Mouse (Mus musculus) hindbrain, embryonic 16.5 days (tissue): ENCODE data around the gene Cyb5b. TPM values are rescaled to one million over a fixed set of nuclear protein-coding genes. Genes with fewer than 3 reads are reported as not detected.

Source experiments
- ATAC-seq: fragments of 200-750 bp; cut with Nextera tagmentation; 2 replicates; pipeline ENCODE4 v1.8.0; 2017; ENCODE audit warnings: moderate TSS enrichment, moderate library complexity
- H3K27ac ChIP-seq: fragments of 300-500 bp; sonication (generic); 2 replicates; pipeline ENCODE4 v1.5.1; 2014; ENCODE audit warnings: low read depth, mild to moderate bottlenecking, control low read depth, low read length, moderate library complexity
- H3K27me3 ChIP-seq: fragments of 300-500 bp; sonication (generic); replicated peaks from 2 replicates; pipeline ENCODE4 v1.6.1; 2014; ENCODE audit warnings: low read length; ENCODE audit not compliant: control insufficient read depth, insufficient read depth
- H3K36me3 ChIP-seq: fragments of 300-500 bp; sonication (generic); 2 replicates; pipeline ENCODE4 v1.6.1; 2014; ENCODE audit warnings: mild to moderate bottlenecking, low read length, moderate library complexity, mixed read lengths; ENCODE audit not compliant: control insufficient read depth, insufficient read depth
- H3K4me1 ChIP-seq: fragments of 300-500 bp; sonication (generic); 2 replicates; pipeline ENCODE4 v1.6.1; 2014; ENCODE audit warnings: low read depth, low read length; ENCODE audit not compliant: control insufficient read depth, insufficient read depth
- H3K4me2 ChIP-seq: fragments of 300-500 bp; sonication (generic); 2 replicates; pipeline ENCODE4 v1.6.1; 2014; ENCODE audit warnings: mild to moderate bottlenecking, low read length, control low read depth, moderate library complexity
- H3K4me3 ChIP-seq: fragments of 300-500 bp; sonication (generic); 2 replicates; pipeline ENCODE4 v1.5.1; 2014; ENCODE audit warnings: mild to moderate bottlenecking, low read length, control low read depth, moderate library complexity
- H3K9ac ChIP-seq: fragments of 300-500 bp; sonication (generic); 2 replicates; pipeline ENCODE4 v1.6.1; 2014; ENCODE audit warnings: low read depth, mild to moderate bottlenecking, control low read depth, low read length, moderate library complexity
- H3K9me3 ChIP-seq: fragments of 300-500 bp; sonication (generic); 2 replicates; pipeline ENCODE4 v1.6.1; 2014; ENCODE audit warnings: mild to moderate bottlenecking, low read length, moderate library complexity; ENCODE audit not compliant: control insufficient read depth
- WGBS: fragments of 180-500 bp; shearing (Covaris S2); extraction: QIAGEN DNeasy Blood & Tissue Kit; methylation state at CpG from one replicate; pipeline ENCODE4 v1.1.7; 2014; 5-methylcytosine and 5-hydroxymethylcytosine counted together
- polyA plus RNA-seq: library from polyadenylated mRNA; unstranded; fragments of >200 nt; fragmentation: Nextera tagmentation; extraction: Ambion mirVana; gene quantifications from 2 replicates; pipeline ENCODE4 v1.2.1, GENCODE M21; 2015

Gene Cyb5b
- polyA plus RNA-seq, 1 experiment from 2014 or later: 98.8 TPM

GRCm38 (mm10) chr8:107139704-107140470, 10.6 kb upstream of the Cyb5b start:
- Histone ChIP-seq H3K4me3 (no peak overlapping the region), H3K36me3 (no peaks in the 10 kb centered on the region), H3K4me2 (no peak overlapping the region), H3K27ac (no peak overlapping the region), H3K27me3 (no peaks in the 10 kb centered on the region), H3K9ac (no peak overlapping the region), H3K4me1 (no peaks in the 10 kb centered on the region), H3K9me3 (no peaks in the 10 kb centered on the region)
- ATAC-seq: no peak
- WGBS: 37% methylated on average over 13 of the region's 13 CpGs

- WGBS: 89% methylated on average over 4 of the region's 4 CpGs
- Histone ChIP-seq H3K4me3 (no peak overlapping the region), H3K4me1 (no peaks in the 10 kb centered on the region), H3K36me3 (no peaks in the 10 kb centered on the region), H3K27me3 (no peaks in the 10 kb centered on the region), H3K9me3 (no peaks in the 10 kb centered on the region), H3K27ac (no peak overlapping the region), H3K9ac (no peak overlapping the region), H3K4me2 (no peak overlapping the region)
- ATAC-seq: no peak
Observed at GRCm38 (mm10) chr8:107142539-107142938, 7.9 kb upstream of the Cyb5b start.

- Histone ChIP-seq H3K36me3 (no peaks in the 10 kb centered on the region), H3K4me2 (no peak overlapping the region), H3K27ac (no peak overlapping the region), H3K9ac (no peak overlapping the region), H3K27me3 (no peaks in the 10 kb centered on the region), H3K4me1 (no peaks in the 10 kb centered on the region), H3K9me3 (no peaks in the 10 kb centered on the region), H3K4me3 (no peak overlapping the region)
- ATAC-seq: no peak
- 49% methylated on average over 4 of the region's 4 CpGs for WGBS
Observed at GRCm38 (mm10) chr8:107143501-107143900, 6.9 kb upstream of the Cyb5b start.

- H3K9me3 ChIP-seq: no peaks in the 10 kb centered on the region
- H3K27ac ChIP-seq: no peak overlapping the region
- ATAC-seq: no peak
- no peak overlapping the region for H3K9ac ChIP-seq
- H3K4me3 ChIP-seq: no peak overlapping the region
- H3K27me3 ChIP-seq: no peaks in the 10 kb centered on the region
- no peak overlapping the region for H3K4me2 ChIP-seq
- no peaks in the 10 kb centered on the region for H3K36me3 ChIP-seq
- peaks cover 6% of the 10 kb centered on the region for H3K4me1 ChIP-seq
Observed at GRCm38 (mm10) chr8:107146186-107146585, 4.3 kb upstream of the Cyb5b start.

GRCm38 (mm10) chr8:107148802-107149201, 1.6 kb upstream of the Cyb5b start:
- H3K4me2 ChIP-seq: no peak overlapping the region
- no peak overlapping the region for H3K9ac ChIP-seq
- H3K9me3 ChIP-seq: no peaks in the 10 kb centered on the region
- ATAC-seq: no peak
- no peak overlapping the region for H3K27ac ChIP-seq
- 87% methylated on average over 5 of the region's 5 CpGs for WGBS
- H3K4me3 ChIP-seq: no peak overlapping the region
- H3K4me1 ChIP-seq: peaks cover 11% of the 10 kb centered on the region
- no peaks in the 10 kb centered on the region for H3K27me3 ChIP-seq
- H3K36me3 ChIP-seq: peaks cover 8% of the 10 kb centered on the region

GRCm38 (mm10) chr8:107150057-107150403, 410 bp upstream of the Cyb5b start:
- no peak; the same call in 1 of the 2 replicates for ATAC-seq

GRCm38 (mm10) chr8:107151212-107151920, 926 bp downstream of the Cyb5b start:
- peak overlapping the region; percentile 83 for H3K9ac ChIP-seq
- peak overlapping the region; percentile 78 for H3K4me3 ChIP-seq
- WGBS: 76% methylated on average over 7 of the region's 7 CpGs
- H3K36me3 ChIP-seq: peaks cover 17% of the 10 kb centered on the region
- peak overlapping the region; percentile 70 for H3K4me2 ChIP-seq
- no peaks in the 10 kb centered on the region for H3K27me3 ChIP-seq
- H3K9me3 ChIP-seq: no peaks in the 10 kb centered on the region
- peaks cover 11% of the 10 kb centered on the region for H3K4me1 ChIP-seq
- no peak for ATAC-seq
- no peak overlapping the region for H3K27ac ChIP-seq

More at GRCm38 (mm10) chr8:107150057-107150403, 410 bp upstream of the Cyb5b start:
- peak overlapping the region; percentile 80 for H3K27ac ChIP-seq
- peaks cover 11% of the 10 kb centered on the region for H3K36me3 ChIP-seq
- peak overlapping the region; percentile 83 for H3K9ac ChIP-seq
- no peaks in the 10 kb centered on the region for H3K27me3 ChIP-seq
- peak overlapping the region; percentile 78 for H3K4me3 ChIP-seq
- peak overlapping the region; percentile 70 for H3K4me2 ChIP-seq
- peaks cover 11% of the 10 kb centered on the region for H3K4me1 ChIP-seq
- WGBS: 26% methylated on average over 6 of the region's 6 CpGs
- no peaks in the 10 kb centered on the region for H3K9me3 ChIP-seq

GRCm38 (mm10) chr8:107153326-107154210, 3.1 kb downstream of the Cyb5b start:
- Histone ChIP-seq H3K4me3 (no peak overlapping the region), H3K9ac (no peak overlapping the region), H3K36me3 (peaks cover 17% of the 10 kb centered on the region), H3K27ac (no peak overlapping the region), H3K9me3 (no peaks in the 10 kb centered on the region), H3K27me3 (no peaks in the 10 kb centered on the region), H3K4me1 (peaks cover 11% of the 10 kb centered on the region), H3K4me2 (no peak overlapping the region)
- 92% methylated on average over 14 of the region's 14 CpGs for WGBS
- ATAC-seq: no peak

GRCm38 (mm10) chr8:107156816-107157215, 6.4 kb downstream of the Cyb5b start:
- Histone ChIP-seq H3K9me3 (no peaks in the 10 kb centered on the region), H3K4me2 (no peak overlapping the region), H3K4me3 (no peak overlapping the region), H3K4me1 (no peaks in the 10 kb centered on the region; the same call in 1 of the 2 replicates), H3K27me3 (no peaks in the 10 kb centered on the region), H3K9ac (no peak overlapping the region), H3K27ac (no peak overlapping the region), H3K36me3 (peaks cover 17% of the 10 kb centered on the region)
- no peak for ATAC-seq
